Mouse (Mus musculus) neural tube, embryonic 13.5 days (tissue): ENCODE results near the gene Muc4. TPM values are rescaled to one million over a fixed set of nuclear protein-coding genes. Genes with fewer than 3 reads are reported as not detected.

Source experiments
- ATAC-seq: fragments of 200-750 bp; cut with Nextera tagmentation; 2 replicates; pipeline ENCODE4 v1.8.0; 2017; ENCODE audit warnings: low read depth, mild to moderate bottlenecking, moderate TSS enrichment, moderate library complexity
- H3K27ac ChIP-seq: fragments of 300-500 bp; sonication (generic); replicated peaks from 2 replicates; pipeline ENCODE4 v1.5.1; 2015; ENCODE audit warnings: moderate library complexity, mild to moderate bottlenecking, inconsistent platforms
- H3K27me3 ChIP-seq: fragments of 300-500 bp; sonication (generic); 2 replicates; pipeline ENCODE4 v1.6.1; 2015; ENCODE audit warnings: mild to moderate bottlenecking, inconsistent platforms
- H3K36me3 ChIP-seq: fragments of 300-500 bp; sonication (generic); 2 replicates; pipeline ENCODE4 v1.6.1; 2015; ENCODE audit warnings: mild to moderate bottlenecking, inconsistent platforms
- H3K4me1 ChIP-seq: fragments of 300-500 bp; sonication (generic); replicated peaks from 2 replicates; pipeline ENCODE4 v1.6.1; 2015; ENCODE audit warnings: inconsistent platforms
- H3K4me2 ChIP-seq: fragments of 300-500 bp; sonication (generic); 2 replicates; pipeline ENCODE4 v1.6.1; 2015; ENCODE audit warnings: inconsistent platforms, mild to moderate bottlenecking, moderate library complexity
- H3K4me3 ChIP-seq: fragments of 300-500 bp; sonication (generic); 2 replicates; pipeline ENCODE4 v1.5.1; 2015; ENCODE audit warnings: mild to moderate bottlenecking, inconsistent platforms
- H3K9ac ChIP-seq: fragments of 300-500 bp; sonication (generic); 2 replicates; pipeline ENCODE4 v1.6.1; 2015; ENCODE audit warnings: moderate library complexity, mild to moderate bottlenecking, inconsistent platforms
- H3K9me3 ChIP-seq: fragments of 300-500 bp; sonication (generic); 2 replicates; pipeline ENCODE4 v1.6.1; 2016; ENCODE audit warnings: inconsistent platforms
- WGBS: fragments of 180-500 bp; shearing (Covaris S2); methylation state at CpG from one replicate; pipeline ENCODE4 v1.1.7; 2015; 5-methylcytosine and 5-hydroxymethylcytosine counted together
- polyA plus RNA-seq: library from polyadenylated mRNA; unstranded; fragments of >200 nt; fragmentation: Nextera tagmentation; extraction: Ambion mirVana; gene quantifications from 2 replicates; pipeline ENCODE4 v1.2.1, GENCODE M21; 2015

The Muc4 gene
- polyA plus RNA-seq, 1 experiment from 2014 or later, result not detected

GRCm38 (mm10) chr16:32783324-32784062, 47.8 kb downstream of the Muc4 start:
- no peak overlapping the region for H3K27ac ChIP-seq
- no peak; the same call in 1 of the 2 replicates for ATAC-seq

GRCm38 (mm10) chr16:32784840-32785239, 49.2 kb downstream of the Muc4 start:
- no peak overlapping the region for H3K9ac ChIP-seq
- ATAC-seq, result peak; percentile 74

More at GRCm38 (mm10) chr16:32783324-32784062, 47.8 kb downstream of the Muc4 start:
- Histone ChIP-seq H3K4me3 (no peak overlapping the region), H3K36me3 (no peaks in the 10 kb centered on the region), H3K27me3 (no peaks in the 10 kb centered on the region), H3K4me2 (no peak overlapping the region), H3K4me1 (peaks cover 10% of the 10 kb centered on the region; the same call in 1 of the 2 replicates), H3K9ac (no peak overlapping the region), H3K9me3 (no peaks in the 10 kb centered on the region; the same call in 1 of the 2 replicates)
- 41% methylated on average over 5 of the region's 5 CpGs for WGBS

GRCm38 (mm10) chr16:32790056-32790455, 54.4 kb downstream of the Muc4 start:
- Histone ChIP-seq H3K4me3 (no peak overlapping the region), H3K9me3 (no peaks in the 10 kb centered on the region; the same call in 1 of the 2 replicates), H3K9ac (no peak overlapping the region), H3K4me1 (no peaks in the 10 kb centered on the region), H3K36me3 (no peaks in the 10 kb centered on the region), H3K4me2 (no peak overlapping the region), H3K27me3 (no peaks in the 10 kb centered on the region), H3K27ac (no peak overlapping the region)
- 87% methylated on average over 5 of the region's 5 CpGs for WGBS
- ATAC-seq, result no peak

More at GRCm38 (mm10) chr16:32784840-32785239, 49.2 kb downstream of the Muc4 start:
- H3K27me3 ChIP-seq, result no peaks in the 10 kb centered on the region
- peaks cover 5% of the 10 kb centered on the region; the same call in 1 of the 2 replicates for H3K4me1 ChIP-seq
- no peaks in the 10 kb centered on the region; the same call in 1 of the 2 replicates for H3K9me3 ChIP-seq
- 67% methylated on average over 13 of the region's 13 CpGs for WGBS
- no peak overlapping the region for H3K4me2 ChIP-seq
- no peak overlapping the region for H3K27ac ChIP-seq
- H3K4me3 ChIP-seq, result no peak overlapping the region
- H3K36me3 ChIP-seq, result no peaks in the 10 kb centered on the region

DNA sequence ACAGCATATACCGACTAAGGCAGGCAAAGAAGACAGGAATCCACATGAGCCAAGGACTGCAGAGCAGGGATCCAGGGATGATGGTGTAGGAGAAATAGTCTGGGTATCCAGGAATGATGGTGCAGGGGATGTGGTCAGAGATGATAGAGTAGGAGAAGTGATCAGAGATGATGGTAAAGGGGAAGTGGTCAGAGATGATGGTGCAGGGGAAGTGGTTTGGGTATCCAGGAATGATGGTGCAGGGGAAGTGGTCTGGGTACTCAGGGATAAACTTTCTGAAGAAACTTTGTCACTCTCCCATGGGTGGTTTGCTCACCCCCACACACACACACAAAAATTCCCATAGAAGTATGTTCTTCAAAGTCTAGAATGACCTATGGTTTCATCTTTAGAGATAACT, 59.5 kb downstream of the Muc4 start:
- H3K36me3 ChIP-seq, result no peaks in the 10 kb centered on the region
- no peak overlapping the region for H3K4me3 ChIP-seq
- no peaks in the 10 kb centered on the region for H3K27me3 ChIP-seq
- H3K4me2 ChIP-seq, result no peak overlapping the region
- ATAC-seq, result no peak
- no peak overlapping the region for H3K27ac ChIP-seq
- H3K9ac ChIP-seq, result no peak overlapping the region
- no peaks in the 10 kb centered on the region for H3K9me3 ChIP-seq
- WGBS, result 91% methylated on average over 1 of the region's 1 CpGs
- 0 out of 2 replicates have a peak, but pooled peaks cover 5% of the 10 kb centered on the region for H3K4me1 ChIP-seq

DNA sequence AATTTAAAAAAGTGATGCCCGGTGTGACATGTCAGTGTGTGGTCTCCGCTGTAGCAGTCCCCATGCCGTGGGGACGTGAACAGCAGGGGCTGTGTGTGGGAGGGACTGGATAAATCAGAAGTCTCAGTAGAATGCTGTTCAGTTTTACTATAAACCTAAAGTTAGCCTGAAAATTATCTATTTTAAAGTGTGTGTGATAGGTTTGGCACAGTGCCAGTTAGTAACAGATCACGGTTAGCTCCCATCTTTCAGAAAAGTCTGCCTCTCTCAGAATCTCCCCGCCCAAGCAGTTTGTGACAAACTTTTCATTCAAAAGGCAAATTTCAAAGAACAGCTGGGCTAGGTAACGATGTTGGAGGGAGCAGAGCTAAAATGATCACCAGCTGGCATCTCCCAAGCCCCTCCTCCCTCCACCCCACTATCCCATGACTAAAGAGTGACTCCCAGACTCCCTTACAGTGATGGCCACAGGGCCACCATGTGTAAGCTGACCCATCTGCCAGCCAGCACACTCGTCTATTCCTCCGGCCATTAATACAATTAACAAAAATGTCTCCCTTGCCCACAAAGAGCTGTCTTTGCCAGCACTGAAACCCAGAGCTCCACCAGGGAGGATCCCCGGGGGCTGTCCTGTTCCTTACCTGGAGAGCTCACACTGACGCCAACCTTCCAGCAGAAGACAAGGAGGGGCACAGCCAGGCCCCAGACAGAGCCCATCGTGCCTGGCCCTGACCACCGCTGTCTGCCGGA, 61.2 kb downstream of the Muc4 start:
- no peaks in the 10 kb centered on the region for H3K27me3 ChIP-seq
- no peaks in the 10 kb centered on the region for H3K9me3 ChIP-seq
- no peak overlapping the region for H3K27ac ChIP-seq
- H3K9ac ChIP-seq, result no peak overlapping the region
- H3K4me3 ChIP-seq, result no peak overlapping the region
- 0 out of 2 replicates have a peak, but pooled peaks cover 5% of the 10 kb centered on the region for H3K4me1 ChIP-seq
- no peak overlapping the region for H3K4me2 ChIP-seq
- peak; percentile 47; the same call in 1 of the 2 replicates for ATAC-seq
- 64% methylated on average over 14 of the region's 14 CpGs for WGBS
- H3K36me3 ChIP-seq, result no peaks in the 10 kb centered on the region

GRCm38 (mm10) chr16:32797426-32797689, 61.7 kb downstream of the Muc4 start, which contains the start of gene Muc20:
Muc20 (minus strand) TSS chr16:32797435.
- Histone ChIP-seq H3K9me3 (no peaks in the 10 kb centered on the region), H3K27ac (no peak within 1 kb of the TSS), H3K9ac (no peak within 1 kb of the TSS), H3K27me3 (no peaks in the 10 kb centered on the region), H3K4me3 (no peak within 1 kb of the TSS), H3K4me1 (0 out of 2 replicates have a peak, but pooled peaks cover 5% of the 10 kb centered on the region), H3K4me2 (no peak within 1 kb of the TSS), H3K36me3 (no peaks in the 10 kb centered on the region)
- WGBS, result 80% methylated on average over 3 of the region's 3 CpGs
- no peak for ATAC-seq

- Histone ChIP-seq H3K27ac (peak overlapping the region; percentile 61), H3K9ac (no peak overlapping the region), H3K4me3 (no peak overlapping the region), H3K4me1 (peaks cover 18% of the 10 kb centered on the region), H3K27me3 (no peaks in the 10 kb centered on the region), H3K9me3 (no peaks in the 10 kb centered on the region), H3K36me3 (no peaks in the 10 kb centered on the region), H3K4me2 (no peak overlapping the region)
- WGBS, result 42% methylated on average over 6 of the region's 6 CpGs
- peak; percentile 68 for ATAC-seq
Observed at GRCm38 (mm10) chr16:32803252-32803853, 67.7 kb downstream of the Muc4 start.

DNA sequence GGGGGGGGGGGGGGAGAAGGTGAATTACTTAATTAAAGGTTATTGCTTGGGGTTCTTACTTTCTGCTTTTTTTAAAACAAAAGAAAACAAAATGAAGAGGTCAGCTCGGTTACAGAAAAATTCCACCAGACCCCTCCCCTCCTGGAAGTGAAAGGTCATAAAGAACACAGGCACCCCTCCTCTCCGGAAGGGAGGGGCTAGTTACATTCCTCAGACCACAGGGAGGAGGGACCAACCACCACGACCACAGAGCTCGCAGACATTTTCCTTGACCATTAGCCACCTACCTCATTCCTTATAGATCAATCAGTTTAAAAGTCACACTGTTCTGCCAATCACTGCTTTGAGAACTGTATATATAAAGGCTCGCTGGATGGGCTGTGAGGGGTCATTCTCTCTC, 68.2 kb downstream of the Muc4 start:
- Histone ChIP-seq H3K4me2 (no peak overlapping the region), H3K27ac (no peak overlapping the region), H3K4me3 (no peak overlapping the region), H3K9ac (no peak overlapping the region), H3K36me3 (no peaks in the 10 kb centered on the region), H3K9me3 (no peaks in the 10 kb centered on the region), H3K27me3 (no peaks in the 10 kb centered on the region), H3K4me1 (peaks cover 18% of the 10 kb centered on the region)
- WGBS, result 40% methylated on average over 5 of the region's 5 CpGs
- no peak for ATAC-seq

DNA sequence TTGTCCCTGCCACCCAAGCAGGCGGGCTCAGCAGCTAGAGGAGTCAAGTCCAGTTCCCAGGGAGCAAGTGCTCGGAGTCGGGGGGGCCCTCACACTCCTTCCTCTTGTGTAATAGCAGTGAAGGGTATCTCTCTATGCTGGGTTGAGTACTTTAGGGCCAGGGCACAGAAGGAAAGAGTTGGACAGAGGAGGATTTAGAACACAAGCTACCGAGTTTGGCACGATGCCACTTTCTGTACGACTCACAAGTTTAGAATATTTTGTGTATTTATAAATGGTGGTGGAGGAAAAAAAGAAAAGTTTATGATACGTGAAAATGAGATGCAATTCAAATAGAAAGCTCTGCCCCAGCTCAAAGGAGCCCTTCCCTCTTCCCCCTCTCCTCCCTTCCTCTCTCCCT, 69.5 kb downstream of the Muc4 start:
- H3K4me2 ChIP-seq, result no peak overlapping the region
- H3K36me3 ChIP-seq, result no peaks in the 10 kb centered on the region
- no peak for ATAC-seq
- peaks cover 18% of the 10 kb centered on the region for H3K4me1 ChIP-seq
- H3K9ac ChIP-seq, result no peak overlapping the region
- no peaks in the 10 kb centered on the region for H3K27me3 ChIP-seq
- no peak overlapping the region for H3K4me3 ChIP-seq
- WGBS, result 84% methylated on average over 7 of the region's 7 CpGs
- H3K27ac ChIP-seq, result no peak overlapping the region
- H3K9me3 ChIP-seq, result no peaks in the 10 kb centered on the region

DNA sequence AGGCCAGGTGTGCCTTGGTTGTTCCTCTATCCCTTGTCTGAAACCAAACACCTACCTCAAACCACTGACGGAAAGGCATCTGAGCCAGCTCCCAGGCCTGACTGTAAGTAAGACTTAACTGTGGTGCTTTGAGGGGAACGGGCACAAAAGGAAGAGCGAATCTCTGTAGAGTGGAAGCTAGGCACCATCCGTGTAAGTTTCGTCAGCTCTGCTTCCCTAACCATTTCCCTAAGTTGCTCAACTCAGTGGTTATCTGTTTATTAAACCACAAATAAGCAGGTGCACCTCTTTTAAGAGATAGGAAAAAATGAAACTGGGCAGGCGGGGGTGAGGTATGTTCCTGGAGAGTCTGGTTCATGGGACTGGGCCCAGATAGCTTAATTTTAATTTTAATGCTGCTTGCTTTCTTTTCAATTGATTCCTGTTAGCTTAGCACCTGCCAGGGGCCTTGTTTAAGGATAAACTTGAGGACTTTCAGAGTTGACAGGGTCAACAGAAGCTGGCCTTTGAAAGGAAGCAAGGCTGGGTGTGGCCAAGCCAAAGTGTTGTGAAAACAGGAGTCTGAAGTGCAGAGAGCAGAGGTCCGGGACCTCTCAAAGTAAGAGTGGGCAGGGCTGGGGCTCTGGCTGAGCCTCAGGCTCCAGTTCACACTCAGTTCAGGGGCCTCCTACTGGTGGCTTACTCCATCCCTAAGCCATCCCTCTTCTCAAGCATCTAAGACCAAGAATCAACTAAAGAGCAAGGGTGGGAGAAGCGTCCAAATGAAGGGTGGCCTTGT, 71.9 kb downstream of the Muc4 start:
- no peak for ATAC-seq
- Histone ChIP-seq H3K27me3 (no peaks in the 10 kb centered on the region; the same call in 1 of the 2 replicates), H3K36me3 (no peaks in the 10 kb centered on the region), H3K4me3 (no peak overlapping the region), H3K4me2 (no peak overlapping the region), H3K27ac (no peak overlapping the region), H3K9ac (no peak overlapping the region), H3K9me3 (no peaks in the 10 kb centered on the region), H3K4me1 (peaks cover 15% of the 10 kb centered on the region)
- 67% methylated on average over 8 of the region's 8 CpGs for WGBS

DNA sequence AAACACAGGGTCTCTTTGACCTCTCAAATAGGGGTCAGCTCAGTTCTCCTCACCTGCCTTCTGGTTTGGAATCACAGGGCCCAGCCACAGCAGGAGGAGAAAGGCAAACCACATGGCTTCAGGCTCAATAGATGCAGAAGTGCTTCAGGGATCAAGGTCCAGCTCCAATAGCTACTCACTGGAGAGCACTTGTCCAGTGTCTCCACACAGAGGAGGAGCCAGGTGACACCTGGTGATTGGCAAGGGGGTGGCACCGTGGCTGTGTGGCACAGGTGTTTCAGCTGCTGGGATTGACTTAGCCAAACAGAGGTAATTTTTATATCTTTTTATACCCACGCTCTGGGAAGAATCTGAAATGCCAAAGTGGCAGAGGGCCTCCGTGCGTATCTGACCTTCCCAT, 74.6 kb downstream of the Muc4 start, which contains the start of gene Smbd1:
TSS of gene Smbd1 (minus strand) at position 157 of the 400 bp plus-strand sequence.
- WGBS, result 83% methylated on average over 4 of the region's 4 CpGs
- Histone ChIP-seq H3K9me3 (no peaks in the 10 kb centered on the region), H3K9ac (no peak within 1 kb of the TSS), H3K4me1 (peaks cover 18% of the 10 kb centered on the region), H3K36me3 (no peaks in the 10 kb centered on the region), H3K4me3 (no peak within 1 kb of the TSS), H3K27ac (no peak within 1 kb of the TSS), H3K4me2 (no peak within 1 kb of the TSS), H3K27me3 (peaks cover 5% of the 10 kb centered on the region; the same call in 1 of the 2 replicates)
- ATAC-seq, result no peak
